Mouse (Mus musculus): ENCODE data around the gene Rps6kb1. TPM values are rescaled to one million over a fixed set of nuclear protein-coding genes. Genes with fewer than 3 reads are reported as not detected.

The Rps6kb1 gene
- total RNA-seq, 1 experiment from 2014 or later, result 44.1 TPM

DNA sequence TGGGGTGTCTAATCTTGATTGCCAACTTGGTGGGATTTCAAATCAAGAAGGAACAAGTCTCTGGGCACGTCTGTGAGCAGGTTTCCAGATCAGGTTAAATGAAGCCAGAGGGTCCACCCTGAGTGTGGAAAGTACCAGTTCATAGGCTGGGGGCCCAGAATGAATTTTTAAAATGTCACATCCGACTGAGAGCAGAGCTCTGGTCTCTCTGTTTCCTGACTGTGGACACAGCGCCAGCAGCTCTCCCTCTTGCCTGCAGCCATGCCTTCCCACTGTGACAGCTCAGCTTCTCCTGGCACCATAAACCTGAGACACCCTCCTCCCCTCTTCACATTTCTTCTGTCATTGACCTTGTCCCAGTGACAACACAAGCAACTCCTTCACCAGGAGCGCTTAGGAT is 75.6 kb downstream of the Rps6kb1 start:
- DNase-seq, result no peak

DNA sequence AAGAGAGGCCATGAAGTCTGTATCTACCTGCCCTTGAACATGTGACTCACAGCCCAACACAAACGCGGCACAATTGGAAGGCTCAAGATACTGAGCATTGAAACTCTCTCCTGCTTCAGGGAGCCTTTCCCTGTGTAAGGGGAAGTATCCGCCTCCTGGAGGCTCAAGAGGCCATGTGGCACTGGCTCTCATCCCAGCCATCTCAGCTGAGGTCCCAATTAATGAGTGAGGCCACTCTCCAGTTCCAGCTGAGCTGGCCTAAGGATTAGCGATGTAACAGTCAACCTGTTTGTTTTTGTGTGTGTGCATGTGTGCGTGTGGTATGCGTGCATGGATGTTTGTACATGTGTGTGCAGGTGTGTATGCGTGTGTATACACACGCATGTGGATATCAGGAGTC is 76.3 kb downstream of the Rps6kb1 start:
- no peak for DNase-seq

DNA sequence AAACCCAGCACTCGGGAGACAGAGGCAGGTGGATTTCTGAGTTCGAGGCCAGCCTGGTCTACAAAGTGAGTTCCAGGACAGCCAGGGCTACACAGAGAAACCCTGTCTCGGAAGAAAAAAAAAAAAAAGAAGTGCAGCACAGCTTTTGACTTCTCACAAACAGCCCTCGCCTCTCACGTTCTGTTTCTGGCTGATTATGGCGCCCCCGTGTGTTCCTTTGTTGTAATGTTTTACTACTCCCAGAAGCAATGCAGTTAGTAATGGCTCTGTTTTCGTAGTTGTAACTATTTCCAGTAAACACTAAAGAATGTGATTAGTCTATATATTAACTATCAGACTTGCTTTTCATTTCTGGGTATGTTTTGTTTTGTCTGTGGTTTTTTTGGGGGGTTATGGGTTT is 80.3 kb downstream of the Rps6kb1 start:
- peak; percentile 48 for DNase-seq

DNA sequence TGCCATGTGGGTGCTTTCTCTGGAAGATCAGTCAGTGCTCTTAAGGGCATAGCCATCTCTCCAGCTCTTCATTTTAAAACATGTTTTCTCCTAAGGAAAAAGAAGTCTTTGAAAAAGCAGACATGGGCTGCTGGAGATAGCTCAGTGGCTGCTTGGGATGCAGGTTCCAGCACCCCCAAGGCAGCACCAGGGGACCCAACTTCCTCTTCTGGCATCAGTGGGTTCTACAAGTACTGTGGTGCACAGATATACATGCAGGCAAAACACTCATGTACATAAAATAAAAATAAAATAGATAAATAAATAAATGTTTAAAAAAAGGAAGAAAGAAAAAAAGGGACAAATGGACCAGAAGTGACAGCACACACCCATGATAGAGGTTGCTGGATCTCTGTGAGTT is 82.0 kb downstream of the Rps6kb1 start:
- DNase-seq, result no peak

- no peak for DNase-seq
Observed at GRCm38 (mm10) chr11:86458866-86459265, 85.7 kb downstream of the Rps6kb1 start.

- no peak for DNase-seq
Observed at GRCm38 (mm10) chr11:86457545-86457944, 87.1 kb downstream of the Rps6kb1 start.

DNA sequence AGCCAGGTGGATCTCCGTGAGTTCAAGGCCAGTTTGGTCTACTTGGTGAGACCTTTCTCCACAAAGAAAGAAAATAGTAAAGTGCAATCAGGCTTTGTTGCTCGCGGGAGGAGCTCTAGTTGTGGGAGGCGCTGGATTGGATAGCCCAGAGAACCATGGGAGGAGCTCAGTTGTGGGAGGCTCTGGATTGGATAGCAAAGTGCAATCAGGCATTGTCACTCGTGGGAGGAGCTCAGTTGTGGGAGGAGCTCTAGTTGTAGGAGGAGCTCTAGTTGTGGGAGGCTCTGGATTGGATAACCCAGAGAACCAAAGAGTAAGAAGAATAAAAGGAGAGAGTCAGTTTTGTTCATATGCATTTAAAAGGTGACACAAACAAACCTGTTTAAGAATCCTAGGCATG is 90.6 kb downstream of the Rps6kb1 start:
- no peak for DNase-seq

Small RNA genes within 50 kb of the gene (microRNA-seq; reads per million reads assigned to microRNA genes)
- 12,480 to 17,452 reads per million in 2 experiments for gene Mir21a

Other genes starting within 250 kb of the Rps6kb1 start
- gene Med13, start 187.2 kb downstream of the Rps6kb1 start, total RNA-seq (2021), result 48.9 and 54.1 TPM in 2 replicates
- 29.6 and 36.7 TPM in 2 replicates for gene Rnft1, start 60.1 kb downstream of the Rps6kb1 start, total RNA-seq (2021)
- gene Tubd1, start 186 bp upstream of the Rps6kb1 start, total RNA-seq (2021), result 8.5 and 10.5 TPM in 2 replicates
- 105 and 162 TPM in 2 replicates for gene Vmp1, start 139.0 kb upstream of the Rps6kb1 start, total RNA-seq (2021)
- gene Ptrh2, start 139.2 kb upstream of the Rps6kb1 start, total RNA-seq (2021), result 18.2 and 18.8 TPM in 2 replicates
- 268 and 379 TPM in 2 replicates for gene Cltc, start 212.8 kb upstream of the Rps6kb1 start, total RNA-seq (2021)

Data from adrenal gland, postnatal 25 days (tissue).